Mouse (Mus musculus): Measurements from ENCODE around the gene Gabarap.

The Gabarap gene

GRCm38 (mm10) chr11:69968793-69969192 lies 22.1 kb upstream of the Gabarap start:
- DNase-seq (ENCODE audit: inconsistent ontology term) = no peak

GRCm38 (mm10) chr11:69970222-69970621 lies 20.7 kb upstream of the Gabarap start:
- DNase-seq (ENCODE audit: inconsistent ontology term) = no peak

- no peak for DNase-seq (ENCODE audit: inconsistent ontology term)
Observed at GRCm38 (mm10) chr11:69970775-69971174, 20.2 kb upstream of the Gabarap start.

- DNase-seq (ENCODE audit: inconsistent ontology term) = no peak
Observed at GRCm38 (mm10) chr11:69974907-69975306, 16.0 kb upstream of the Gabarap start.

- no peak for DNase-seq (ENCODE audit: inconsistent ontology term)
Observed at GRCm38 (mm10) chr11:69976271-69976670, 14.7 kb upstream of the Gabarap start.

- DNase-seq (ENCODE audit: inconsistent ontology term) = no peak
Observed at GRCm38 (mm10) chr11:69979827-69980195, 11.1 kb upstream of the Gabarap start.

GRCm38 (mm10) chr11:69980196-69981140 lies 10.5 kb upstream of the Gabarap start:
- DNase-seq (ENCODE audit: inconsistent ontology term) = peak; percentile 100

GRCm38 (mm10) chr11:69981141-69981762 lies 9.7 kb upstream of the Gabarap start, which contains the start of gene Ctdnep1:
TSS of gene Ctdnep1 (plus strand) at chr11:69981156.
- DNase-seq (ENCODE audit: inconsistent ontology term) = peak; percentile 27

GRCm38 (mm10) chr11:69982225-69982624 lies 8.7 kb upstream of the Gabarap start, which contains the start of gene Elp5:
TSS of gene Elp5 (minus strand) at chr11:69982517.
- DNase-seq (ENCODE audit: inconsistent ontology term) = no peak

- DNase-seq (ENCODE audit: inconsistent ontology term) = no peak
Observed at GRCm38 (mm10) chr11:69982877-69983276, 8.1 kb upstream of the Gabarap start.

GRCm38 (mm10) chr11:69983377-69983776 lies 7.6 kb upstream of the Gabarap start:
- no peak for DNase-seq (ENCODE audit: inconsistent ontology term)

- DNase-seq (ENCODE audit: inconsistent ontology term) = no peak
Observed at GRCm38 (mm10) chr11:69984431-69984830, 6.5 kb upstream of the Gabarap start.

GRCm38 (mm10) chr11:69989949-69990348 lies 994 bp upstream of the Gabarap start:
- no peak for DNase-seq (ENCODE audit: inconsistent ontology term)

GRCm38 (mm10) chr11:69991711-69992110 lies 768 bp downstream of the Gabarap start:
- no peak for DNase-seq (ENCODE audit: inconsistent ontology term)

GRCm38 (mm10) chr11:69992396-69992795 lies 1.5 kb downstream of the Gabarap start:
- DNase-seq (ENCODE audit: inconsistent ontology term) = no peak

GRCm38 (mm10) chr11:69992932-69993331 lies 2.0 kb downstream of the Gabarap start:
- DNase-seq (ENCODE audit: inconsistent ontology term) = no peak

- no peak for DNase-seq (ENCODE audit: inconsistent ontology term)
Observed at GRCm38 (mm10) chr11:69994401-69995090, 3.6 kb downstream of the Gabarap start.

- DNase-seq (ENCODE audit: inconsistent ontology term) = peak; percentile 99
Observed at GRCm38 (mm10) chr11:69995391-69995960, 4.5 kb downstream of the Gabarap start, which contains the start of gene Phf23. TSS of gene Phf23 (plus strand) at chr11:69995777.

GRCm38 (mm10) chr11:69996161-69997061 lies 5.5 kb downstream of the Gabarap start:
- peak; percentile 88 for DNase-seq (ENCODE audit: inconsistent ontology term)

- peak; percentile 94 for DNase-seq (ENCODE audit: inconsistent ontology term)
Observed at GRCm38 (mm10) chr11:69997070-69997509, 6.1 kb downstream of the Gabarap start.

Measured in Muller cell, postnatal 12 days (primary cell).